Mouse (Mus musculus): ENCODE results near the gene Matk.

DNA sequence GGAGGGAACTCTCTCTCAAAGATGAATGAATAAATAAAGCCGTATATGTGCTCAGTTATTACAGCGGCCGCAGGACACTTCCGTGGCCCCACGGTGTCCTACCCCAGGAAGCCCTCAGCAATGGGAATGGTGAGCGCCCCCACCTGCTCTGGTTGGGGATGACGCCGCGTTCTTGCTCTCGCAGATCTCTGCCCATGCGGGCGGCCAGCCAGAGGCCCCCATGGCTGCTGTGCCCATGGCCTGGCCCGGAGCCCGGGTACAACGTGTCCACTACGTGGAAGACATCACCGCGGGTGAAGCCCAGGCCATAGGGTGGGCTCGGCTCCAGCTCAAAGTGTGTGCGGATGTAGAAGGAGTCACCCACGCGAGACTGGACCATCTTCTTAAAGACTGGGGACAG is 24.9 kb downstream of the Matk start:
- TF ChIP-seq CTCF (IDR thresholded peaks at IDR 0.05; ENCODE audit: insufficient read depth, low read length) (no peak), POLR2A (IDR thresholded peaks at IDR 0.05; ENCODE audit: borderline replicate concordance, extremely low read depth, low read depth, low read length) (no peak)

Measured in lung, adult 2 months (tissue).